Mouse (Mus musculus) lung, embryonic 16.5 days (tissue): ENCODE results near the gene Syt16. TPM values are rescaled to one million over a fixed set of nuclear protein-coding genes. Genes with fewer than 3 reads are reported as not detected.

Experiments used
- ATAC-seq: fragments of 200-750 bp; cut with Nextera tagmentation; 2 replicates; pipeline ENCODE4 v1.8.0; 2017; ENCODE audit warnings: low read depth, mild to moderate bottlenecking, moderate library complexity
- H3K27ac ChIP-seq: fragments of 300-500 bp; sonication (generic); 2 replicates; pipeline ENCODE4 v1.5.1; 2014; ENCODE audit warnings: mild to moderate bottlenecking, control low read depth, low read length
- H3K27me3 ChIP-seq: fragments of 300-500 bp; sonication (generic); 2 replicates; pipeline ENCODE4 v1.6.1; 2014; ENCODE audit warnings: low read depth, low read length, mixed read lengths; ENCODE audit not compliant: control insufficient read depth, insufficient read depth
- H3K36me3 ChIP-seq: fragments of 300-500 bp; sonication (generic); 2 replicates; pipeline ENCODE4 v1.6.1; 2014; ENCODE audit warnings: low read length; ENCODE audit not compliant: control insufficient read depth, insufficient read depth
- H3K4me1 ChIP-seq: fragments of 300-500 bp; sonication (generic); replicated peaks from 2 replicates; pipeline ENCODE4 v1.6.1; 2014; ENCODE audit warnings: low read length, mixed read lengths; ENCODE audit not compliant: control insufficient read depth, insufficient read depth
- H3K4me2 ChIP-seq: fragments of 300-500 bp; sonication (generic); 2 replicates; pipeline ENCODE4 v1.6.1; 2014; ENCODE audit warnings: low read depth, low read length, control low read depth
- H3K4me3 ChIP-seq: fragments of 300-500 bp; sonication (generic); 2 replicates; pipeline ENCODE4 v1.5.1; 2014; ENCODE audit warnings: mild to moderate bottlenecking, low read length, control low read depth
- H3K9ac ChIP-seq: fragments of 300-500 bp; sonication (generic); 2 replicates; pipeline ENCODE4 v1.6.1; 2014; ENCODE audit warnings: low read length, control low read depth
- H3K9me3 ChIP-seq: fragments of 300-500 bp; sonication (generic); 2 replicates; pipeline ENCODE4 v1.6.1; 2016; ENCODE audit warnings: low read length; ENCODE audit not compliant: control insufficient read depth
- WGBS: fragments of 180-500 bp; shearing (Covaris S2); extraction: QIAGEN DNeasy Blood & Tissue Kit; methylation state at CpG from one replicate; pipeline ENCODE4 v1.1.7; 2014; 5-methylcytosine and 5-hydroxymethylcytosine counted together
- polyA plus RNA-seq: library from polyadenylated mRNA; unstranded; fragments of >200 nt; fragmentation: Nextera tagmentation; extraction: Ambion mirVana; gene quantifications from 2 replicates; pipeline ENCODE4 v1.2.1, GENCODE M21; 2015

The Syt16 gene
- polyA plus RNA-seq, 1 experiment from 2014 or later = 0.30 TPM

- ATAC-seq = no peak
- H3K4me2 ChIP-seq = no peak overlapping the region
Observed at GRCm38 (mm10) chr12:74216103-74216728, 218.8 kb downstream of the Syt16 start.

GRCm38 (mm10) chr12:74219909-74220308 is 222.4 kb downstream of the Syt16 start:
- no peak overlapping the region for H3K27ac ChIP-seq
- no peak for ATAC-seq

More at GRCm38 (mm10) chr12:74216103-74216728, 218.8 kb downstream of the Syt16 start:
- 59% methylated on average over 5 of the region's 5 CpGs for WGBS
- Histone ChIP-seq H3K27me3 (no peaks in the 10 kb centered on the region), H3K27ac (no peak overlapping the region), H3K36me3 (no peaks in the 10 kb centered on the region), H3K4me1 (no peaks in the 10 kb centered on the region), H3K9me3 (no peaks in the 10 kb centered on the region), H3K9ac (no peak overlapping the region), H3K4me3 (no peak overlapping the region)

GRCm38 (mm10) chr12:74220651-74221050 is 223.2 kb downstream of the Syt16 start:
- Histone ChIP-seq H3K27me3 (no peaks in the 10 kb centered on the region), H3K4me1 (no peaks in the 10 kb centered on the region), H3K9me3 (no peaks in the 10 kb centered on the region), H3K36me3 (no peaks in the 10 kb centered on the region), H3K9ac (no peak overlapping the region), H3K4me2 (no peak overlapping the region), H3K4me3 (no peak overlapping the region), H3K27ac (no peak overlapping the region)
- WGBS = 64% methylated on average over 1 of the region's 1 CpGs
- ATAC-seq = no peak

More at GRCm38 (mm10) chr12:74219909-74220308, 222.4 kb downstream of the Syt16 start:
- Histone ChIP-seq H3K9ac (no peak overlapping the region), H3K27me3 (no peaks in the 10 kb centered on the region), H3K36me3 (no peaks in the 10 kb centered on the region), H3K4me1 (no peaks in the 10 kb centered on the region), H3K4me2 (no peak overlapping the region), H3K9me3 (no peaks in the 10 kb centered on the region), H3K4me3 (no peak overlapping the region)
- 73% methylated on average over 4 of the region's 4 CpGs for WGBS

- Histone ChIP-seq H3K4me2 (no peak overlapping the region), H3K9me3 (no peaks in the 10 kb centered on the region), H3K4me3 (no peak overlapping the region), H3K36me3 (no peaks in the 10 kb centered on the region), H3K27me3 (no peaks in the 10 kb centered on the region), H3K4me1 (no peaks in the 10 kb centered on the region), H3K9ac (no peak overlapping the region), H3K27ac (no peak overlapping the region)
- ATAC-seq = no peak
- WGBS = 64% methylated on average over 10 of the region's 10 CpGs
Observed at GRCm38 (mm10) chr12:74230808-74231207, 233.3 kb downstream of the Syt16 start.

- H3K27ac ChIP-seq = no peak overlapping the region
- H3K9me3 ChIP-seq = no peaks in the 10 kb centered on the region
- no peaks in the 10 kb centered on the region for H3K4me1 ChIP-seq
- 71% methylated on average over 1 of the region's 1 CpGs for WGBS
- H3K4me3 ChIP-seq = no peak overlapping the region
- H3K27me3 ChIP-seq = no peaks in the 10 kb centered on the region
- no peak overlapping the region for H3K4me2 ChIP-seq
- no peak for ATAC-seq
- no peaks in the 10 kb centered on the region for H3K36me3 ChIP-seq
- no peak overlapping the region for H3K9ac ChIP-seq
Observed at GRCm38 (mm10) chr12:74232845-74233244, 235.4 kb downstream of the Syt16 start.

- H3K4me3 ChIP-seq = no peak overlapping the region
- no peaks in the 10 kb centered on the region for H3K9me3 ChIP-seq
- no peak for ATAC-seq
- H3K9ac ChIP-seq = no peak overlapping the region
- H3K4me2 ChIP-seq = no peak overlapping the region
- H3K27ac ChIP-seq = no peak overlapping the region
- no peaks in the 10 kb centered on the region for H3K4me1 ChIP-seq
- no peaks in the 10 kb centered on the region for H3K36me3 ChIP-seq
- WGBS = 90% methylated on average over 8 of the region's 8 CpGs
- no peaks in the 10 kb centered on the region for H3K27me3 ChIP-seq
Observed at GRCm38 (mm10) chr12:74236191-74236590, 238.7 kb downstream of the Syt16 start.

- no peak for ATAC-seq
- Histone ChIP-seq H3K4me2 (no peak overlapping the region), H3K4me1 (no peaks in the 10 kb centered on the region), H3K27ac (no peak overlapping the region), H3K4me3 (no peak overlapping the region), H3K9me3 (no peaks in the 10 kb centered on the region), H3K36me3 (no peaks in the 10 kb centered on the region), H3K9ac (no peak overlapping the region), H3K27me3 (no peaks in the 10 kb centered on the region)
- 61% methylated on average over 7 of the region's 7 CpGs for WGBS
Observed at GRCm38 (mm10) chr12:74238056-74238455, 240.6 kb downstream of the Syt16 start.

GRCm38 (mm10) chr12:74238806-74239205 is 241.3 kb downstream of the Syt16 start:
- H3K4me2 ChIP-seq = no peak overlapping the region
- WGBS = 55% methylated on average over 2 of the region's 2 CpGs
- H3K27me3 ChIP-seq = no peaks in the 10 kb centered on the region
- ATAC-seq = no peak
- no peak overlapping the region for H3K27ac ChIP-seq
- no peaks in the 10 kb centered on the region for H3K4me1 ChIP-seq
- H3K4me3 ChIP-seq = no peak overlapping the region
- no peaks in the 10 kb centered on the region for H3K36me3 ChIP-seq
- no peaks in the 10 kb centered on the region for H3K9me3 ChIP-seq
- H3K9ac ChIP-seq = no peak overlapping the region

- no peak for ATAC-seq
- H3K4me1 ChIP-seq = no peaks in the 10 kb centered on the region
- no peak overlapping the region for H3K4me3 ChIP-seq
- H3K4me2 ChIP-seq = no peak overlapping the region
- H3K9me3 ChIP-seq = no peaks in the 10 kb centered on the region
- H3K36me3 ChIP-seq = no peaks in the 10 kb centered on the region
- H3K9ac ChIP-seq = no peak overlapping the region
- no peaks in the 10 kb centered on the region for H3K27me3 ChIP-seq
- H3K27ac ChIP-seq = no peak overlapping the region
- WGBS = 55% methylated on average over 3 of the region's 3 CpGs
Observed at GRCm38 (mm10) chr12:74264846-74265245, 267.4 kb downstream of the Syt16 start.

GRCm38 (mm10) chr12:74267049-74267448 is 269.6 kb downstream of the Syt16 start:
- Histone ChIP-seq H3K27me3 (no peaks in the 10 kb centered on the region), H3K27ac (no peak overlapping the region), H3K4me1 (no peaks in the 10 kb centered on the region), H3K9me3 (no peaks in the 10 kb centered on the region), H3K4me3 (no peak overlapping the region), H3K9ac (no peak overlapping the region), H3K4me2 (no peak overlapping the region), H3K36me3 (no peaks in the 10 kb centered on the region)
- WGBS = 85% methylated on average over 4 of the region's 4 CpGs
- ATAC-seq = no peak
